Mouse (Mus musculus): ENCODE measurements around the gene C87436. TPM values are rescaled to one million over a fixed set of nuclear protein-coding genes. Genes with fewer than 3 reads are reported as not detected.

The C87436 gene
- polyA plus RNA-seq, 1 experiment = 16.6 TPM

DNA sequence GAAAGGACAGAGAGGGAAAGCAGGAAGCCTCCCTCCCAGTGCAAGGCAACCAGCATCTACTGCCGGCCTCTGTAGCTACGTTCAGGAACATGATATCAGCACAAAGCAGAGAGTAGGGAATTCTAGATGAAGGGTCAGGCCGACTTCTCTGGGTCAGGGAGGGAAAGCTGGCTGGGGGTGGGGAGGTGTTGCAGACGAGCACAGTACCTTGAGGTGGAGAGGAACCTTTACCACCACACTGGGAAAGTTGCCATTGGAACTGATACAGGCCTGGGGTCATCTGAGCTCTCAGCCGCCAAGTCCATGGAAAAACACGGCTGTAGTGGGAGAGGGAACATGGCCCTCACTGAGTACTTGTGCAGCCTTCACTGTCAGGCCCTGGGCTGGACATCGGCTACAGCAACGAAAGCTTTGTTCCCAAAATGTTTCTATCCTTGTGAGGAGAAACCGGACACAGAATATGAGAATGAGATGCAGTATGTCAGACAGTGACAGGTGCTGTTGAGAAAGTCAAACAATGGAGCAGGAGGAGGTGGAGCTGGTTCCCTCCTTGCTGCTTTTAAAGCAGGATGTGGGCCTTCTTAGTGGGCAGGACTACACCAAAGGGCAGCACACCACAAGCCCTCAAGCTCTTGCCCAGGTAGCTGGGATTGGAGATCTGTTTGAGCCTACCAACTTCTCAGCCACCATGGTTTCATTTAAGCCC, 37.4 kb downstream of the C87436 start:
- Histone ChIP-seq H3K4me1 (ENCODE audit: control insufficient read depth, insufficient read depth, low read length) (peaks cover 34% of the 10 kb centered on the region), H3K27ac (ENCODE audit: insufficient read depth, low read depth, low read length) (no peak overlapping the region), H3K4me3 (ENCODE audit: insufficient read depth, low read length) (no peak overlapping the region)
- no peak for TF ChIP-seq POLR2A (IDR thresholded peaks at IDR 0.05; ENCODE audit: borderline replicate concordance, low read depth, low read length)
- no peak for TF ChIP-seq CTCF (IDR thresholded peaks at IDR 0.05; ENCODE audit: low read depth, low read length)

DNA sequence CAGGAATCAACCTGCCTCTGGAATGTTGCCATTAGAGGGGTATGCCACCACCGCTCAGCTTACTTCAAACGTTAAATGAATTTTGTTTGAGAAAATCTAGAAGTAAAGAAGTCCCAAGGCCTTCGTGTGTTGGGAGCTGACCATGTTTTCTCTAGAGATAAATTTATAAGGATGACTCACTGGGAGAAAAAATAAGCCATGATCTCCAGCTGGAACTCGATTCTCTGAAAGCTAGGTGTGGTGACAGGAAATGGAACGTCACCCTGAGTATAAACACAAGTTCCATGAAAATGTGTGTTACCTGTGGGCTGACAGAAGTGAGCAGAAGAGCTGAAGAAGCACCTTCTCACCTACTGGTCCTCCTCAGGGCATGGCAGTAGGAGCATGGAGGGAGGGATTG, 38.8 kb downstream of the C87436 start:
- Histone ChIP-seq H3K4me1 (ENCODE audit: control insufficient read depth, insufficient read depth, low read length) (peaks cover 30% of the 10 kb centered on the region), H3K4me3 (ENCODE audit: insufficient read depth, low read length) (no peak overlapping the region), H3K27ac (ENCODE audit: insufficient read depth, low read depth, low read length) (no peak overlapping the region)
- TF ChIP-seq POLR2A (IDR thresholded peaks at IDR 0.05; ENCODE audit: borderline replicate concordance, low read depth, low read length) (no peak), CTCF (IDR thresholded peaks at IDR 0.05; ENCODE audit: low read depth, low read length) (no peak)

DNA sequence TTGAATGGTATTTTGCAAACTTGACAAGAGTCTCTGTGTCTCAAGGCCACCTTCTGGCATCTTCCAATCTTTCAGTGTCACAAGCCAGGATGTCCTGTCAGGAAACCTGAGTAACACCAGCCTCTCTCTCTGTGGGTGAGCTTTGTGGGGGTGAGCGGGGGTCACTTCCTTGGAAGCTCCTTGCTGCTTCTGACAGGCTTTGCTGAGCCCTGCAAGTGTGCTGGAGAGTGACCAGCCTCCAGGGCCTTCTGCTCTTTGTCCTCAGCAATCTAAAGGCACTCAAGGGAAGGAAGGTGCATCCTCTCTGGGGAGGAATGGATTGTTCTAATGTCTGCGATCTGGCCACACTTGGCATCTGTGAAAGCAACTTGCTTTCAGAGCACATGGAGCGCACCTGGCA, 41.1 kb downstream of the C87436 start:
- Histone ChIP-seq H3K4me3 (ENCODE audit: insufficient read depth, low read length) (no peak overlapping the region), H3K27ac (ENCODE audit: insufficient read depth, low read depth, low read length) (no peak overlapping the region), H3K4me1 (ENCODE audit: control insufficient read depth, insufficient read depth, low read length) (peaks cover 23% of the 10 kb centered on the region)
- TF ChIP-seq CTCF (IDR thresholded peaks at IDR 0.05; ENCODE audit: low read depth, low read length) = no peak
- TF ChIP-seq POLR2A (IDR thresholded peaks at IDR 0.05; ENCODE audit: borderline replicate concordance, low read depth, low read length) = no peak

DNA sequence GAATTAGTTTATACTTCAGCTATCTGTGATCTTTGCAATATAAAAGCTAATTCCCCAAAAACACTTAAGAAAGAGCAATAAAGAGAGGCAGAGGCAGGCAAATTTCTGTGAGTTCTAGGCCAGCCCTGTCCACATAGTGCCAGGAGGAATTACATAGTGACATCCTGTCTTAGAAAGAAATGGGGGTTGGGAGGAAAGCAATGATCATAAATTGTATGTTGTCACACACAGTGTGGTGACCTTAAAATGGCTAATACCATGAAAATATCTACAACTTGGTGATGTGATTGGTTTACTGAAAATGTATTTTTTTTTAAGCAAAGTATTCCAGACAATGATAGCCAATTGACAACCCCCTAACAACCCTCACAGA, 41.6 kb downstream of the C87436 start:
- H3K4me3 ChIP-seq (ENCODE audit: insufficient read depth, low read length) = peak overlapping the region; percentile 39; the same call in 1 of the 2 replicates
- H3K4me1 ChIP-seq (ENCODE audit: control insufficient read depth, insufficient read depth, low read length) = peaks cover 23% of the 10 kb centered on the region
- TF ChIP-seq POLR2A (IDR thresholded peaks at IDR 0.05; ENCODE audit: borderline replicate concordance, low read depth, low read length) (no peak), CTCF (IDR thresholded peaks at IDR 0.05; ENCODE audit: low read depth, low read length) (no peak)
- peak overlapping the region; percentile 61; the same call in 1 of the 2 replicates for H3K27ac ChIP-seq (ENCODE audit: insufficient read depth, low read depth, low read length)

DNA sequence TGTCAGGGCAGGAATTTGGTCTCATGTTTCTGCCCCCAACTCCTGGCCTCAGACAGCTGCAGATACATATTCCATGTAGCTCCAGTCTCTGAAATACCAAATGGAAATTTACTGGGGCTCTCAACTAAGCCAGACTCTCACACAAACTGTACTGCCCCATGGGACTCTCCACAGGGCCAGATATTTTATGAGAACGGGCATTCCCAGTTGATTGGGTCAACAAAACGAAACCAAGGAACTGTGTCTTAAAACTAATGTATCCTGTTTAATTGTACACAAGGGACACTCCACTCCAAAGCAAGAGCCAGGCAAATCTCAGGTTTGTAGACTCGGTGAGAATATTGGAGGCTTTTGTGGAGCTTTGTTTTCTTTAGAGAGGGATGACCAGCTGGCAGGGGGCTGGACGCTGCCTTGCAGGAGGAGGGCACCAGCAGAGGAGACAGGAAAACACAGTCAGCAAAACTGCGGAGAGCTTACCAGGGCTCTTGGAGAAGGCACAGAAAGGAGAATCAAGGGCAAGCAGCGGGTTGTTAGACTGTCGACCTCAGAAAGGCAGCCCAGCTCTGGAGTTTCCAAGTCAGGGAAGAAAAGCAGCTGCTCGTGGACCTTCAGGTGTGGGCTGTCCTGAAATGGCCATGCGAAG, 42.1 kb downstream of the C87436 start:
- no peak for TF ChIP-seq CTCF (IDR thresholded peaks at IDR 0.05; ENCODE audit: low read depth, low read length)
- Histone ChIP-seq H3K4me3 (ENCODE audit: insufficient read depth, low read length) (peak overlapping the region; percentile 39), H3K4me1 (ENCODE audit: control insufficient read depth, insufficient read depth, low read length) (peaks cover 23% of the 10 kb centered on the region), H3K27ac (ENCODE audit: insufficient read depth, low read depth, low read length) (peak overlapping the region; percentile 61)

DNA sequence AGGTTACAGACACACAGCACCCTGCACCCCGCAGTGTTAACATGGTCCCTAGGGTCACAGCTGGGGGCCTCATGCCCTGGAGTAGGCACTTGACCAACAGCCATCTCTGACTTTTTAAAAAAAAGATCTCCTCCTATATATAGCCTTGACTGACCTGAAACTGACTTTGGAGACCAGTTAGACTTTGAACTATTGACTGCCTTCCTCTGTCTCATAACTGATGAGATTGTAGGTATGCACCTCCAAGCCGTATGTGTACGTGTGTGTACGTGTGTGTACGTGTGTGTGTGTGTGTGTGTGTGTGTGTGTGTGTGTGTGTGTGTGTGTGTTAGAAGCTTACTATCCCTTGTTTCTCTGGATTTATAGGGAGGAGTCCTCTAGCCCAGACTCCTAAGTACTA, 43.7 kb downstream of the C87436 start:
- no peak for TF ChIP-seq CTCF (IDR thresholded peaks at IDR 0.05; ENCODE audit: low read depth, low read length)
- TF ChIP-seq POLR2A (IDR thresholded peaks at IDR 0.05; ENCODE audit: borderline replicate concordance, low read depth, low read length) = no peak
- H3K27ac ChIP-seq (ENCODE audit: insufficient read depth, low read depth, low read length) = no peak overlapping the region
- peaks cover 34% of the 10 kb centered on the region for H3K4me1 ChIP-seq (ENCODE audit: control insufficient read depth, insufficient read depth, low read length)
- H3K4me3 ChIP-seq (ENCODE audit: insufficient read depth, low read length) = no peak overlapping the region

DNA sequence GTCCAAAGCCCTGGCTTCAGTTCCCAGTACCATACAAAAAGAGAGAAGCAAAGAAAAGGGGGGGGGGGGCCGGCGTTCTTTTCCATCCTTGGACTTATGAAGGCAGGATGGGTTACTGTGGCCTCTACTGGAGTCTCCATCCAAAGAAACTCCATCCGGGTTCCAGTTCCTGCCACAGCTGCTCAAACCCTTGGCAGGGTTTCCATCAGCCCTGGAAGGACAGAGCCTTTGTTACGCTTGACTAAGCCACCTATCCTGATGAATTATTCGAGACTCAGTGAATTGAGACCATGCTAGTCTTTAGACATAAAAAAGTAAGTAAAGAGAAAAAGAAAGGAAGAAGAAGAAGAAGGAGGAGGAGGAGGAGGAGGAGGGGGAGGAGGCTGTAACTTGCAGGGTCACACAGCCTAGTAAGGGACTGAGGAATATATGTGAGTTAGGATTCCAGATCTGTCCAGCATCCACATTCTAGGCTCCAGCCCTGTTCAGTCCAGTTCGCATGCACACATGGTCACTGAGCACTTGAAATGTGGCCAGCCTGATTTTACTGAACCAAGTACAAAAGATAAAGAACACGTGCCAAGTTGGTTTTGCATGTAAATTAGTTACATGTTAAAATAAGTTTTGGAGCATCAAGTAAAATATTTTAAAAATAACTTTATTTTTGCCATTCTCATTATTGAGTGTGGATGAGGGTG, 47.9 kb downstream of the C87436 start:
- Histone ChIP-seq H3K4me3 (ENCODE audit: insufficient read depth, low read length) (no peak overlapping the region), H3K27ac (ENCODE audit: insufficient read depth, low read depth, low read length) (peak overlapping the region; percentile 27), H3K4me1 (ENCODE audit: control insufficient read depth, insufficient read depth, low read length) (peaks cover 32% of the 10 kb centered on the region)
- TF ChIP-seq POLR2A (IDR thresholded peaks at IDR 0.05; ENCODE audit: borderline replicate concordance, low read depth, low read length) = no peak
- TF ChIP-seq CTCF (IDR thresholded peaks at IDR 0.05; ENCODE audit: low read depth, low read length) = no peak

DNA sequence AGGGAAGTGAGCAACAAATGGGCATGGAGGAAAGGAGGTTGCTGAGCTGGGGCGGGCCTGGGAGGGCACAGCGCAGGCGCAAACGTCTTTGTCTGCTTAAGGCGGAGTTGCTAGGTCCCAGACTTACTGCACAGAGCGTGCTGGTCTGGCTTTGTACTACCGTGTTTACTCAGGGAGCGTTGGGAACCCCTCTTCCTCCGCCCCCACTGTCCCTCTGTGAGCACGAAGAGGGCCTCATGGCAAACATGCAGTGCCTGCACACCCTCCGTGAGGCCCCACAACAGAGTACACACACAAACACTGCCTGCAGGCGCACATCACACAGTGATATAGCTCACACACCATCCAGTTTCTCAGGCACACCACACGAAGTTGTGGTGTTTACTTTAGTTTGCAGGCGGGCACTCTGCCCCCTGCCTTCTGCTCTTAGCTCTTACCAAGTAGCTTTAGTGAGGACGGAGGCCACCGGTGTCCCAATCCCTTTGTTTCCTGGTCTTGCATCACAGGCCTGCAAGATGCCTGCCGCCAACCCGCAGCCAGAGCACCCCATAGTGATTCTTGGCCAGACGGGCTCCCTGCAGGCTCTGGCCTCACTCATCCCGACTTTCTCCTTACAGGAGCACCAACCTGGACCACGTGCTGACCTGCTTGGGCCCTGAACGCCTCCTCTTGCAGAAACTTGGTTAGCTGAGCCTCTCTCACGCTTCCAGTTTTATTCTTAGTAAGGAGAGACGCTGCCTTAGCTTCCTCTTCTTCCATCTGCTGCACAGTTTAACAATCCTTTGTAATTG, 49.4 kb downstream of the C87436 start:
- Histone ChIP-seq H3K4me3 (ENCODE audit: insufficient read depth, low read length) (peak overlapping the region; percentile 51), H3K4me1 (ENCODE audit: control insufficient read depth, insufficient read depth, low read length) (peaks cover 30% of the 10 kb centered on the region), H3K27ac (ENCODE audit: insufficient read depth, low read depth, low read length) (peak overlapping the region; percentile 97)
- TF ChIP-seq CTCF (IDR thresholded peaks at IDR 0.05; ENCODE audit: low read depth, low read length) = no peak
- peak; percentile 39 for TF ChIP-seq POLR2A (IDR thresholded peaks at IDR 0.05; ENCODE audit: borderline replicate concordance, low read depth, low read length)

DNA sequence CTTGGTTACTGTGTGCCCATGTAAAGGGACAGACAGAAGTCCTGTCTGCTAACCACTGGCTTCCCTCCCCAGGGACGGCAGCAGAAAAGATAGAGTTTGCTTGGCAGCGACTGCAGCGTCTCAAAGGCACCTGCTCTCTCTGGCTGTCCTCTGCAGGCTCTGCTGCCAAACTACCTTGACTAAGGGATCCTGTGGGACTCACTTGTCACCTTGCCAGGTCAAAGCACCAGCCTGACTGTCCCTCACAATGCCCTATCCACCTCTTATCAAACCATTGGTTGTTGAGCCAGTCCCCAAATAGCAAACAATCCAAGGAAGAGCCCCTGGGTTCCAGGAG, 49.9 kb downstream of the C87436 start:
- TF ChIP-seq CTCF (IDR thresholded peaks at IDR 0.05; ENCODE audit: low read depth, low read length) = no peak
- TF ChIP-seq POLR2A (IDR thresholded peaks at IDR 0.05; ENCODE audit: borderline replicate concordance, low read depth, low read length) = no peak
- Histone ChIP-seq H3K4me3 (ENCODE audit: insufficient read depth, low read length) (peak overlapping the region; percentile 51), H3K27ac (ENCODE audit: insufficient read depth, low read depth, low read length) (peak overlapping the region; percentile 97)

More for the DNA sequence above, 49.9 kb downstream of the C87436 start:
- H3K4me1 ChIP-seq (ENCODE audit: control insufficient read depth, insufficient read depth, low read length) = peaks cover 30% of the 10 kb centered on the region
